Mouse (Mus musculus) spleen, adult 2 months (tissue): ENCODE measurements around the gene Sept3. TPM values are rescaled to one million over a fixed set of nuclear protein-coding genes. Genes with fewer than 3 reads are reported as not detected.

Experiments used
- DNase-seq, 2 experiments: peaks; one replicate each; pipeline versions ENCODE4 v3.0.0 to v3.0.0-alpha.2; 2012 to 2021; ENCODE audit warnings: low spot score in 2 of 2, low read depth in 1 of 2
- H3K27ac ChIP-seq: fragments of 200-500 bp; 2 replicates; pipeline ENCODE4 v1.5.1; 2012; ENCODE audit warnings: low read length, inconsistent platforms; ENCODE audit not compliant: insufficient read depth
- H3K27me3 ChIP-seq: fragments of 200-500 bp; 2 replicates; pipeline ENCODE4 v1.6.1; 2012; ENCODE audit warnings: mild to moderate bottlenecking, moderate library complexity, low read length, inconsistent platforms; ENCODE audit not compliant: control insufficient read depth, insufficient read depth
- H3K36me3 ChIP-seq: fragments of 200-500 bp; 2 replicates; pipeline ENCODE4 v1.6.1; 2012; ENCODE audit warnings: mild to moderate bottlenecking, low read length, inconsistent platforms; ENCODE audit not compliant: control insufficient read depth, insufficient read depth
- H3K4me1 ChIP-seq: fragments of 200-500 bp; 2 replicates; pipeline ENCODE4 v1.6.1; 2011; ENCODE audit warnings: inconsistent platforms; ENCODE audit not compliant: control insufficient read depth, insufficient read depth, insufficient read length
- H3K4me3 ChIP-seq: fragments of 200-500 bp; 2 replicates; pipeline ENCODE4 v1.5.1; 2011; ENCODE audit warnings: mild to moderate bottlenecking, inconsistent platforms; ENCODE audit not compliant: insufficient read depth, insufficient read length; ENCODE audit errors: extremely low read depth
- CTCF ChIP-seq: fragments of 200-500 bp; IDR thresholded peaks from 2 replicates; pipeline ENCODE4 v1.5.1; 2011; ENCODE audit warnings: mild to moderate bottlenecking, inconsistent platforms; ENCODE audit not compliant: insufficient read depth, insufficient read length, insufficient replicate concordance; ENCODE audit errors: extremely low read depth
- POLR2A ChIP-seq: fragments of 200-500 bp; IDR thresholded peaks from 2 replicates; pipeline ENCODE4 v1.6.1; 2011; ENCODE audit warnings: low read depth, low read length, inconsistent platforms
- WGBS: fragments of 180-500 bp; shearing (Covaris S2); methylation state at CpG from one replicate; pipeline ENCODE4 v1.1.7; 2018; 5-methylcytosine and 5-hydroxymethylcytosine counted together
- polyA plus RNA-seq: library from polyadenylated mRNA; depleted of rRNA; stranded (reverse); fragments of >200 nt; gene quantifications from 2 replicates; pipeline ENCODE4 v1.2.3, GENCODE M21; 2012

The Sept3 gene
- polyA plus RNA-seq, 1 experiment, result 1.8 TPM

DNA sequence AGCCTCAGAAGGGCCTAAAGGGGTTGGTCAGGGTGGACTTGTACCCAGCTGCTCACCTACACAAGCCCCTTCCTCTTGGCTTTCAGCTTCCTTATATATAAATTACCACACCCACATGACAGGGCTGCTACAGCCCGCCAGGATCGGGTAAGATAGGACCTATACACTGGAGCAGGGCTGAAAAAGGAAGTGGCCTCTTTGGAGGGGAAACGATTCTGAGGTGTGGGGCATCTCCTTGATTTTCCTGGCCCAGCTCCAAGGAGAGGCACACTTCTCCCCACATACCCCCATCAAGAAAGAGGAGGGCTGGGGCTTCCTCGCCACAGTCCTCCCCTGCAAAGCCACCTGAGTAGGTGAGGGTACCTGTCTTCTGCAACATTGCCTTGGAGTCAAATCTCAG is 63.2 kb downstream of the Sept3 start:
- Histone ChIP-seq H3K27ac (peak overlapping the region; percentile 15; the same call in 1 of the 2 replicates), H3K27me3 (no peaks in the 10 kb centered on the region), H3K36me3 (peaks cover 13% of the 10 kb centered on the region), H3K4me1 (peaks cover 8% of the 10 kb centered on the region), H3K4me3 (peak overlapping the region; percentile 73)
- under 1% methylated on average over 4 of the region's 4 CpGs for WGBS
- DNase-seq, result no peak
- TF ChIP-seq CTCF, result no peak
- no peak for TF ChIP-seq POLR2A

DNA sequence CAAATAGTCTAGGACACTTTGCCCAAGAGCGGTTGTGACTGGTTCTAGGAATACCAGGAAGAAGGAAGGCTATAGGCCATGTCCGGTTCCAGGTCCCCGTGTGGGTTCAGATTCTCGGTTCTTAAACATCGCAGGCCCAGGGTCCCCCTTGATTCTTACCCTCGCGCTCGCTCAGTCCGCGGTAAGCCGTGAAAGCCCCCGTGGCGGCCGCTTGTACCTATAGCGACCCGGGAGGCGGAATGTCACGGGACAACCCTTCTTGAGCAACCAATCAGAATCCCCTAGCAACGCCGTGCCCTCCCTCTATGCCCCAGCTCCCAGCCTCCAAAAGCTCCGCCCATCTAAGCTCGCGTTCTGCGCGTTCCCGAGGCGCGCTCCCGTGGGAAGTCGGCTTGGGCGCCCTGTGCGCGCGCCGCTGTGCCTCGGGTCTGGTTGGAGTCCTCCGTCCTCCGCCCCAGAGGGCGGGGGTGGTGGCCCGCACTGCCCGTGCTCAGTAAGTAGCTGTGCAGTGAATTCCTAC is 64.0 kb downstream of the Sept3 start, which contains the start of the genes Naga, Pheta2 and Smdt1:
TSS of gene Naga (minus strand) at position 333 of the 520 bp plus-strand sequence.
TSS of gene Pheta2 (plus strand) at position 350 of the 520 bp plus-strand sequence.
TSS of gene Smdt1 (plus strand) at position 367 of the 520 bp plus-strand sequence.
- peak within 1 kb of the TSS; percentile 73 for H3K4me3 ChIP-seq
- peaks cover 13% of the 10 kb centered on the region for H3K36me3 ChIP-seq
- DNase-seq, result peak; percentile 83 to 89
- TF ChIP-seq POLR2A (no peak), CTCF (no peak)
- H3K27me3 ChIP-seq, result no peaks in the 10 kb centered on the region
- H3K27ac ChIP-seq, result peak within 1 kb of the TSS; percentile 27; the same call in 1 of the 2 replicates
- peaks cover 8% of the 10 kb centered on the region for H3K4me1 ChIP-seq
- WGBS, result under 1% methylated on average over 41 of the region's 41 CpGs

DNA sequence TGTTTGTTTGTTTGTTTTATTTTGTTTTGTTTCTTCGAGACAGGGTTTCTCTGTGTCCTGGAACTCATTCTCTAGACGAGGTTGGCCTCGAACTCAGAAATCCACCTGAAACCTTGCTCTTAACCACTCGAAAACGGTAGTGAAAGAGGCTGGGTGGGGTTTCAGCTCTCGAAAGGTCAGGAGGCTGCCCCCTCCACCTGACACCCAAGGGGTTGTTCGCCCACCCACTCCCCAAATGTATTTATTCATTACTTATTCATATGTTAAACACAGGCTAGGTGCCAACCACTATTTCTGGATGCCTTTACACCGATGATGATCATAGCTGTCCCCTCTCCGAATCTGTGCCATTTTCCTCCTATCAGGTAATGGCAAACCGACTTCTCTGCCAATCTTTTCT is 64.5 kb downstream of the Sept3 start:
- H3K27ac ChIP-seq, result no peak overlapping the region
- TF ChIP-seq POLR2A, result no peak
- TF ChIP-seq CTCF, result no peak
- DNase-seq, result no peak
- peak overlapping the region; percentile 73; the same call in 1 of the 2 replicates for H3K4me3 ChIP-seq
- no peaks in the 10 kb centered on the region for H3K27me3 ChIP-seq
- peaks cover 8% of the 10 kb centered on the region for H3K4me1 ChIP-seq
- WGBS, result 55% methylated on average over 10 of the region's 10 CpGs
- H3K36me3 ChIP-seq, result peaks cover 13% of the 10 kb centered on the region

DNA sequence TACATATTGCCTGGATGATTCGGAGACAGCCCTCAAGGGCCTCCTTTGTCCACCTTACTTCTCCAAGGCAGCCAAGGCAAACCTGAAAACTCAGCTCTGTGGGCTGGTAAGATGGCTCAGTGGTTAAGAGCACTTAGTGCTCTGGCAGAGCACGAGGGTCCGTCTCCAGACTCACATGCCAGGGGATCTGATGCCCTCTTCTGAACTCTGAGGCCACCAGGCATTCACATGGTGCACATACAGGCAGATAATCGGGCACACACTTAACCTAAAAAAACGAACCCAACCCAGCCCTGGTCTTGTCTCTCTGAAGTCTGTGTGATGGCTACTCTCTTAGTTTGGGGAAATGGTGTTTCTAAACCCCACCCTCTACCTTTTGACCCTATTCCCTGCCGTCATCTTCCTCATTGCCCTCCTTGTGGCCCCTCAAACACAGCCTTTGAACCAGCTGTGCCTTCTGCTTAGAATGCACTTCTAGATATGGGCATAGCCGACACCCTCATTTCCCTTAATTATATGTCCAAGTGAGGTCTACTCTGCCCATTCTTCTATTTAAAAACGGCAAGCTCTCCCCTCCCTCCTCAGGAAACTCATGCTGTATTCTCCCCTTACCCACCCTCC is 65.1 kb downstream of the Sept3 start:
- TF ChIP-seq POLR2A (no peak), CTCF (no peak)
- H3K4me1 ChIP-seq, result peaks cover 8% of the 10 kb centered on the region
- 69% methylated on average over 8 of the region's 8 CpGs for WGBS
- no peak overlapping the region for H3K27ac ChIP-seq
- H3K4me3 ChIP-seq, result no peak overlapping the region
- peaks cover 10% of the 10 kb centered on the region for H3K36me3 ChIP-seq
- H3K27me3 ChIP-seq, result no peaks in the 10 kb centered on the region
- DNase-seq, result no peak

DNA sequence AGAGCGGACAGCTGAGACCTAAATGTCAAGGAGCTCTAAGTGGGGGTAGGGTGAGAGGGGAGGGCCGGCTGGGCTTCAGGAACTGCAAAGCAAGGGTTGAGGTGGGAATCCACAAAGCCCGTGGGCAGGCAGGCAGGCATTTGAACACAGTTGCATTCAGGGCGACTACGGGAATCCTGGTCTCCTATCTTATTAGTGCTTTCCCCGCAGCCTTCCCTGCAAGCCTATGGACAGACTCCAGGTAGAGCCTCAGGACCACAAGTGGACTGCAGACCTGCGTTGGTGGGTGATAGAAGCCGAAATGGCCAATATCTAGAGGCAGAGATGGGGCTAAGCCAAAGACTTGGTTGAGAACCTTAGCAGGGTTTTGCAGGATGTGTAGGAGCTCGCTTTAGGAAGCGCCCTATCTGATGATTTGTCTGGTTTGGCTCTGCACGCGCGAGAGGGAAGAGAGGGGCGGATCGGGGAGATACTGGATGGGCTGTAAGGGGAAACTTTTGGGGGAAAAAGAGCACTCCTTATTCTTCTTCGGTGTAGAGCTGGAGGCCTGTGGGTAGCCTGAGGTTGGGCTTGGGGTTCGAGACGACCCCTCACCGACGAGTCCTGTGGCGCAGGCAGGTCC is 65.8 kb downstream of the Sept3 start:
- Histone ChIP-seq H3K36me3 (peaks cover 4% of the 10 kb centered on the region), H3K27me3 (no peaks in the 10 kb centered on the region), H3K4me1 (peaks cover 8% of the 10 kb centered on the region), H3K4me3 (peak overlapping the region; percentile 49; the same call in 1 of the 2 replicates), H3K27ac (peak overlapping the region; percentile 72)
- no peak for DNase-seq
- 53% methylated on average over 21 of the region's 21 CpGs for WGBS
- TF ChIP-seq CTCF, result no peak
- TF ChIP-seq POLR2A, result no peak

DNA sequence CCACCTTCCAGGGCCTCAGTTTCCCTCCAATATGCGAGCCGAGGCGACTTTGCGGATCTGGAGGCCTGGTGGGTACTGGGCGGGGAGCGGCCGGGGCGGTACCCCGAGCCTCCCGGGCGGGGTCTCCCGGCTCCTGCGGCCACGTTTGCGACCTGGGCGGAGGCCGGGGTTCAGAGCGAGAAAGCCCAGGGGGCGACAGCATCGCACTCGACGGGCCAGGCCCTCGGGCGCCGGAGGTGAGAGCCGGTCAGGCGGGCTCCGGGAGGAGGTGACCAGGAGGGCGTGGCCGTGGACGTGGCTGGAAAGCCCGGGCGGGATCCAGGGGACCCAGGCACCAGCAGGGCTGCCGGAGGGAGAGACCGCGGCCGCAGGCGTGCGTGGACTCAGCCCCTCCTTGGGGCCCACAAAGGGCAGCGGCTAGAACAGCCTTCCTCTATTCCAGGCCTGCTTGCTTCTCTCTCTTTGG is 66.4 kb downstream of the Sept3 start:
- peak overlapping the region; percentile 72 for H3K27ac ChIP-seq
- no peaks in the 10 kb centered on the region for H3K27me3 ChIP-seq
- WGBS, result 6% methylated on average over 40 of the region's 40 CpGs
- peak overlapping the region; percentile 49 for H3K4me3 ChIP-seq
- peaks cover 8% of the 10 kb centered on the region for H3K4me1 ChIP-seq
- DNase-seq, result no peak
- no peak for TF ChIP-seq POLR2A
- TF ChIP-seq CTCF, result no peak
- 0 out of 2 replicates have a peak, but pooled peaks cover 2% of the 10 kb centered on the region for H3K36me3 ChIP-seq
